Mouse (Mus musculus): Measurements from ENCODE around the gene A030003K21Rik. TPM values are rescaled to one million over a fixed set of nuclear protein-coding genes. Genes with fewer than 3 reads are reported as not detected.
"Not testable (repeated sequence)": the region's sequence is repeated elsewhere in the genome, so short reads cannot be mapped to it uniquely, and the experiment has no call there.

Gene A030003K21Rik
- polyA plus RNA-seq, 1 experiment: not detected

- no peak overlapping the region for H3K4me3 ChIP-seq (ENCODE audit: control insufficient read depth, insufficient read depth, low read length)
- DNase-seq: no peak
- H3K27ac ChIP-seq (ENCODE audit: control insufficient read depth, insufficient read depth, low read length): no peak overlapping the region
- no peak for TF ChIP-seq CTCF (IDR thresholded peaks at IDR 0.05; ENCODE audit: borderline replicate concordance, control insufficient read depth, extremely low read depth, insufficient read depth, low read length, poor library complexity)
- TF ChIP-seq POLR2A (IDR thresholded peaks at IDR 0.05; ENCODE audit: control insufficient read depth, extremely low read depth, insufficient read depth, low read length, poor library complexity): no peak
- H3K4me1 ChIP-seq (replicated peaks; ENCODE audit: control insufficient read depth, insufficient read depth, low read length): no peaks in the 10 kb centered on the region
- no peaks in the 10 kb centered on the region for H3K36me3 ChIP-seq (ENCODE audit: control insufficient read depth, insufficient read depth, low read length)
- H3K27me3 ChIP-seq (ENCODE audit: control insufficient read depth, insufficient read depth, low read length): no peaks in the 10 kb centered on the region
- WGBS: 90% methylated on average over 2 of the region's 2 CpGs
Measured at GRCm38 (mm10) chr1:82948601-82949000, 5.4 kb upstream of the A030003K21Rik start.

- not testable (repeated sequence) for H3K27me3 ChIP-seq (ENCODE audit: control insufficient read depth, insufficient read depth, low read length); H3K27ac ChIP-seq (ENCODE audit: control insufficient read depth, insufficient read depth, low read length); DNase-seq; H3K36me3 ChIP-seq (ENCODE audit: control insufficient read depth, insufficient read depth, low read length); H3K4me1 ChIP-seq (replicated peaks; ENCODE audit: control insufficient read depth, insufficient read depth, low read length); H3K4me3 ChIP-seq (ENCODE audit: control insufficient read depth, insufficient read depth, low read length)
- WGBS: 93% methylated on average over 2 of the region's 2 CpGs
Measured at GRCm38 (mm10) chr1:82946029-82946428, 2.8 kb upstream of the A030003K21Rik start.

- H3K36me3 ChIP-seq (ENCODE audit: control insufficient read depth, insufficient read depth, low read length); H3K4me1 ChIP-seq (replicated peaks; ENCODE audit: control insufficient read depth, insufficient read depth, low read length); H3K27ac ChIP-seq (ENCODE audit: control insufficient read depth, insufficient read depth, low read length); DNase-seq; H3K4me3 ChIP-seq (ENCODE audit: control insufficient read depth, insufficient read depth, low read length); H3K27me3 ChIP-seq (ENCODE audit: control insufficient read depth, insufficient read depth, low read length): not testable (repeated sequence)
- WGBS: 68% methylated on average over 1 of the region's 2 CpGs
Measured at GRCm38 (mm10) chr1:82942505-82942904, 683 bp downstream of the A030003K21Rik start.

- no peak overlapping the region for H3K27ac ChIP-seq (ENCODE audit: control insufficient read depth, insufficient read depth, low read length)
- H3K36me3 ChIP-seq (ENCODE audit: control insufficient read depth, insufficient read depth, low read length): no peaks in the 10 kb centered on the region
- no peaks in the 10 kb centered on the region for H3K27me3 ChIP-seq (ENCODE audit: control insufficient read depth, insufficient read depth, low read length)
- H3K4me3 ChIP-seq (ENCODE audit: control insufficient read depth, insufficient read depth, low read length): no peak overlapping the region
- TF ChIP-seq POLR2A (IDR thresholded peaks at IDR 0.05; ENCODE audit: control insufficient read depth, extremely low read depth, insufficient read depth, low read length, poor library complexity): no peak
- TF ChIP-seq CTCF (IDR thresholded peaks at IDR 0.05; ENCODE audit: borderline replicate concordance, control insufficient read depth, extremely low read depth, insufficient read depth, low read length, poor library complexity): no peak
- H3K4me1 ChIP-seq (replicated peaks; ENCODE audit: control insufficient read depth, insufficient read depth, low read length): no peaks in the 10 kb centered on the region
- WGBS: 96% methylated on average over 5 of the region's 5 CpGs
- no peak for DNase-seq
Measured at GRCm38 (mm10) chr1:82938666-82939065, 4.5 kb downstream of the A030003K21Rik start.

- H3K4me3 ChIP-seq (ENCODE audit: control insufficient read depth, insufficient read depth, low read length); H3K27me3 ChIP-seq (ENCODE audit: control insufficient read depth, insufficient read depth, low read length); H3K4me1 ChIP-seq (replicated peaks; ENCODE audit: control insufficient read depth, insufficient read depth, low read length); H3K27ac ChIP-seq (ENCODE audit: control insufficient read depth, insufficient read depth, low read length); H3K36me3 ChIP-seq (ENCODE audit: control insufficient read depth, insufficient read depth, low read length); DNase-seq: not testable (repeated sequence)
- no CpG with 5 or more reads among the region's 6 CpGs for WGBS
Measured at GRCm38 (mm10) chr1:82931326-82931725, 11.9 kb downstream of the A030003K21Rik start, which contains the start of gene Gm6217. Gm6217 (minus strand) TSS chr1:82931399.

GRCm38 (mm10) chr1:82930558-82930957, 12.6 kb downstream of the A030003K21Rik start:
- not testable (repeated sequence) for H3K27ac ChIP-seq (ENCODE audit: control insufficient read depth, insufficient read depth, low read length); H3K4me3 ChIP-seq (ENCODE audit: control insufficient read depth, insufficient read depth, low read length); H3K36me3 ChIP-seq (ENCODE audit: control insufficient read depth, insufficient read depth, low read length); H3K27me3 ChIP-seq (ENCODE audit: control insufficient read depth, insufficient read depth, low read length); DNase-seq; H3K4me1 ChIP-seq (replicated peaks; ENCODE audit: control insufficient read depth, insufficient read depth, low read length)
- 94% methylated on average over 2 of the region's 3 CpGs for WGBS

- no peaks in the 10 kb centered on the region for H3K27me3 ChIP-seq (ENCODE audit: control insufficient read depth, insufficient read depth, low read length)
- H3K4me1 ChIP-seq (replicated peaks; ENCODE audit: control insufficient read depth, insufficient read depth, low read length): no peaks in the 10 kb centered on the region
- no peak for TF ChIP-seq CTCF (IDR thresholded peaks at IDR 0.05; ENCODE audit: borderline replicate concordance, control insufficient read depth, extremely low read depth, insufficient read depth, low read length, poor library complexity)
- no peak for TF ChIP-seq POLR2A (IDR thresholded peaks at IDR 0.05; ENCODE audit: control insufficient read depth, extremely low read depth, insufficient read depth, low read length, poor library complexity)
- no peaks in the 10 kb centered on the region for H3K36me3 ChIP-seq (ENCODE audit: control insufficient read depth, insufficient read depth, low read length)
- 78% methylated on average over 6 of the region's 6 CpGs for WGBS
- DNase-seq: no peak
- no peak within 1 kb of the TSS for H3K4me3 ChIP-seq (ENCODE audit: control insufficient read depth, insufficient read depth, low read length)
- no peak within 1 kb of the TSS for H3K27ac ChIP-seq (ENCODE audit: control insufficient read depth, insufficient read depth, low read length)
Measured at GRCm38 (mm10) chr1:82924650-82925049, 18.5 kb downstream of the A030003K21Rik start, which contains the start of gene A030014E15Rik. A030014E15Rik (plus strand) TSS chr1:82924917.

GRCm38 (mm10) chr1:82913434-82913833, 29.8 kb downstream of the A030003K21Rik start:
- H3K36me3 ChIP-seq (ENCODE audit: control insufficient read depth, insufficient read depth, low read length); H3K4me1 ChIP-seq (replicated peaks; ENCODE audit: control insufficient read depth, insufficient read depth, low read length); DNase-seq; H3K27me3 ChIP-seq (ENCODE audit: control insufficient read depth, insufficient read depth, low read length); H3K4me3 ChIP-seq (ENCODE audit: control insufficient read depth, insufficient read depth, low read length); H3K27ac ChIP-seq (ENCODE audit: control insufficient read depth, insufficient read depth, low read length): not testable (repeated sequence)
- 52% methylated on average over 5 of the region's 5 CpGs for WGBS

Measured in thymus, adult 2 months (tissue).